Mouse (Mus musculus) left cerebral cortex, postnatal 10 days (tissue): ENCODE measurements at regions not wholly inside any gene's neighbourhood (a gene's known extent, or its start where the extent isn't known, plus 50 kb on each side); places are given as distances from the start of the nearest gene placed in this dataset.
"Not testable (repeated sequence)": the region's sequence is repeated elsewhere in the genome, so short reads cannot be mapped to it uniquely, and the experiment has no call there.

ENCODE experiments used
- DNase-seq, 2 experiments: peaks; one replicate each; pipeline ENCODE4 v3.0.0; 2021 to 2022; ENCODE audit warnings: low spot score in 2 of 2, mixed read lengths in 1 of 2; ENCODE audit errors: extremely low spot score in 1 of 2
- intact Hi-C: fragments of 180-260 bp; cut with DNase I; formaldehyde crosslinking; loops from one replicate; pipeline ENCODE4 v1.15.1; 2025

DNA sequence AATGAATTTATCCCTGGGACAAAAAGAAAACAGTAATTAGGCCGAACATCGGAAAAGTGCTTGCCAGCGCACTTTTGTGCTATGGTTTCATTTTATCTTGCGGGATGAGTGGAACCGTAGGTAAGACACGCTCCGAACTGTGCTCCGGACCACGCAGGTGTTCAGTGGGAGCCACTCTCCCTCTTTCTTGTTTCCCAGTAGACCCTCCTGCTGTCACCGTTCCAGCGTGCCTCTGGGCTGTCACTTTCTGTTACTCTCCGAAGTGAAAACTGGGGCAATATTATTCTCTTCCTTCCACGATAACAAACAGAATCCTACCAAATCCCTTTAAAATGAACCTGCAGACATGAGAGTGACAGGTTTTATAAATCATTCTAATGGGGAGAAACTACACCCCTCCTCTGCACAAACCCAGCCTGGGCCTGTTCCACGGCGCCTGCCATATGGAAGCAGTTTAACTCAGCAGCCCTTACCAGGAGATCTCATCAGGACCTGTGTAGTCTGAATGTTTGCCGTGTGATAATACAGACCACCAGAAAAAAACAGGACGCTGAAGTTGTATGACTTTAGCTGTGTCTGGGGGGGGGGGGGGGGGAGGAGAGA lies 550.5 kb downstream of the Pdcd6ip start:
- intact Hi-C loops, result no loop called here
- DNase-seq, result no peak

DNA sequence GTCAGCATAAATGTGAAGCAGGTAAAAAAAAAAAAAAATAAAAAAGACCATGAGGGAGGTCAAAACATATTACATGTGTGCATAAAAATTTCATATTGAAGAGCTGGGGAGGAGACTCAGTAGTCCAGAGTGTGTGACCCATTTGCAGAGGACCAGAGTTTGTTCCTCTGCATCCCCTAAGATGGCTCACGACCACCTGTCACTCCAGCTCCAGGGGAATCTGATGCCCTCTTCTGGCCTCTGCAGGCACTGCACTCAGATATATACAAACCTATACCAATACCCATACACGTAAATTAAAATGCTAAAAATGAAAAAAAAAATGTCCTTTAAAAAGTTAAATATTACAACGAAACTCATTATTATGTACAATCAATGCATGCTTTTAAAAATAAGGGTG lies 551.4 kb downstream of the Pdcd6ip start:
- DNase-seq, result peak in 1 of 2 experiments; percentile 39
- intact Hi-C loops, result no loop called here

DNA sequence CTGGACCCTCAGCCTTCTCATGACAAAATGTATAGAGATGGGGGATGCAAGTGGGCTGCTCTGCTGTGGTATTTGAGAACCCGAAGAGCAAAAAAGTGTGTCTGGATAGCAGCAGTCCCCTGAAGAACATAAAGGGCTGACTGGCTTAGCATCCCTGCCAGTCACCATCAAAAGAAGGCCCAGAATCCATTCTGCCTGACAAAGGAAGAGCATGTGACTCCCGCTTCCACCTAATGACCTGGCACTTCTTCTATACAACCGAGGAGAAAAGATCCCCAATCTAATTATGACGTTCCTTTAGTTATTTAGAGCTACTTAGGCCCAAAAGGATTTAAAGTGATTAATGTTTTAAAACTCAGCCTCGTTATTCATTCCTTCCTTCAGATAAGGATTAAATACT lies 559.0 kb downstream of the Pdcd6ip start:
- intact Hi-C loops, result no loop called here
- DNase-seq, result no peak

DNA sequence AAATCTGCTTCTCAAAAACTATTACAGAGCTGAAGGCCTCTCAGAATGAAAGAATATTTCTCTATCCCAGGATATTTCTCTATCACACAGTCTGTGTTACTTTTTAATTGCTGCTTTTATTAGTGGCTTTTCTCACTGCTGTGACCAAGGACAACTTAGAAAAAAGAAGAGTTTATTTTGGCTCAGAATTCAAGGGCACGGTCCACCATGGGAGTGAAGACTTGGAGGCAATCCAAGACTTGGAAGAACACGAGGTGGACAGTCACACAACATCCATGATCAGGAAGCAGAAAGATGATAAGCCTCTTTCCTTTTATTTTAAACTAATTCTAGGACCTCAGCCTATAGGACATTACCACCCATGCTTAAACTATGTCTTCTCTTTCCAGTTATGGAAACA lies 561.5 kb downstream of the Pdcd6ip start:
- intact Hi-C loops, result no loop called here
- no peak for DNase-seq

DNA sequence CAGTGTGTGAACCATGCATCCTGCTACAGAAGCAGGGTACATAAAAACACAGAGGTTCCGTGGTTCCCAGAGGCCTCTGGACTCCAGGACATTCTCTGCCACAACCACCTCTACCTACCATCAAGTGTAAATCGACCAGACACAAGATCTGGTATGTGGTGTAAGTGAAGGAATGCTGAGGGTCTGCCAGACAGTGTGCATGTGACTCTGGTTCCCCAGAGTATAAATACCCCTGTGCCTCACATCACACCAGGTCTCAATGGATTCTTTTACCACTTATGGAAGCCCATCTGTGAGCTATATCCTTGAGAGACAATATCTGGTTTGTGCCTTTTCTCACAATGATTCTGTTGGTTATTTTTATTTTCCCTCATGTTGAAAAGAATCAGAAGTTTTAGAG lies 563.0 kb downstream of the Pdcd6ip start:
- no peak for DNase-seq
- intact Hi-C loops, result no loop called here

DNA sequence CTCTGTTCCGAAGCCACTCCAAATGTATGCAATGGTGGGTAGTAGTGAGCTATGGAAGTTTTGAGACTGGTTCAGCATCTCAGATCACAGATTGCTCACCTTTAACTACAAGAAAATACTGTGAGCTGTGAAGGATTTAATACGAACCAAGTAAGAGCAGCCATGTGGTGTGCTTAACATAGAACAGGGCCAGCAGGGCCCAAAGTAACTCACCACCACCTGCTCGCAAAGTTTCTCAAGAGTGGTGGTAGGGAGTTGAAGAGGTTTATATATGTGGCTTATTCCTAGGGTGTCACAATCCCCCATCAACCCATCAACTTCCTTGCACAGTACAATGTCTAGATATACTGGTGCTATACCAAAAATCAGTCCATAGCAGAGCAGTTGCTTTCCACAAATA lies 573.4 kb downstream of the Pdcd6ip start:
- intact Hi-C loops, result no loop called here
- DNase-seq, result no peak

DNA sequence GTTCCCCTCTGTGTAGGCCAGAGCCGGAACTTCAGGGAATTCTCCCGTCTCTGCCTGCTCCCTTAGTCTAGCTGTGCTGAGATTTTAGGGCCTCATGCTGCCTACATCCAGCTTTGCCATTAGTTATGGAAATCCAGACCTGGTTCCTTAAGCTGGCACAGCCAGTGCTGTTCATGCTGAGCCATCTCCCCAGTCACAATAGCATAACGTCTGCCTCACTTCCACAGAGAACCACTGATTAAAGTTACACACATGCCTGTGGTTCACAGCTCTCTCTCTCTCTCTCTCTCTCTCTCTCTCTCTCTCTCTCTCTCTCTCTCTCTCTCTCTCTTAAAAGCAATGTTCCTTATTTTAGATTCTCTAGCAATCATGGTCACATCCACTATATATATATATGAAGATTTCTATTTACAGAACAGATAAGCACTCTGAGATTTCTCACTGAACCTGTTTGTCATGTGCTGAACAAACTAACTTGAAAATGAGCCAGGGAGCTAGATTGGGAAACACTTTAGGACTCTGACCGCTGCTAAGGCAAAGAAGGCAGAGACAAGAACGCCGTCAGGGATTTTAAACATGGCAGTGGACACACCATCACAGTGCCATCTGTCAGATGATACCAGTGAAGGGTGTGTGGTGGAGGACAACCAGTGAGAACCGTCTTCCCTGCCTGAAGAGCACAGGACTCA lies 584.9 kb downstream of the Pdcd6ip start:
- intact Hi-C loops, result no loop called here

DNA sequence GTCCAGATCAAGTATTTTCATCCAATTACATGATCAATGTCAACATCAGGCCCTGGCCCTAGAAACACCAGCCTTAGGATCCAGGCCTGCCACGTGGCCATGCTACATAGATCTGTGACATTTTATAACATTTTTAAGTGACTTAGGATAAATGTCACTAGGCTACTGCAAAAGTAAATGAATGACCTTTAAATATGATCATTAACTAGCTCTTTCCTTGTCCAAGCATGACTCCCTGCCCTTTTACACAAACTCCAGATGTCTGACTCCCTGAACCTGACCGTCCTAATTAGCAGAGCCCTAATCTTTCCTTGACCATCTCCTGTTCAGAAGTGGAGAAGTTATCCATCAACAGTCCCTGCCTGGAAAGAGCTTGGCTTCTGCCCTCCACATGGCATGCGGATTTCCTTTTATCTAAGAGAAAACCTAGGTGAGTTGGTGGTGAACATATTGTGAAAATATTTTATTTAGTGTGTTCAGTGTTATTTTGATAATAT lies 585.8 kb downstream of the Pdcd6ip start:
- DNase-seq, result no peak
- intact Hi-C loops, result no loop called here

More for the DNA sequence above, 584.9 kb downstream of the Pdcd6ip start:
- DNase-seq, result no peak

DNA sequence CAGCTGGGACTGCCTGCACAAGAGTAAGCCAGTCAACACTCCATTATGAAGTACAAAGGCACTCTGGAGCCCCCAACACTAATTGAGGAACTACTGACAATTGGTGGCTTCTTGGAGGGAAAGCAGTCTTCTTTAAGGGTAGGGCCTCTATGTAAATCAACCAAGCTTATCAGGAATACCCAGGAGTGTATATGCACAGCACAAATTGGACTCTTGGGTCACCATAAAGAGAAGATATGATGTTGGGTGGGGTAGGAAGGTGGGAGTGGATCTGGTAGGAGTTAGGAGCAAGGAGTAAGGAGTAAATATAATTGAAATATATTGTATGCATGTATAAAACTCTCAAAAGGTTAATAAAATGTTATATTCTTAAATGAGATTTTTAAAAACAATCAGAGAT lies 587.7 kb downstream of the Pdcd6ip start:
- DNase-seq, result no peak
- intact Hi-C loops, result no loop called here

DNA sequence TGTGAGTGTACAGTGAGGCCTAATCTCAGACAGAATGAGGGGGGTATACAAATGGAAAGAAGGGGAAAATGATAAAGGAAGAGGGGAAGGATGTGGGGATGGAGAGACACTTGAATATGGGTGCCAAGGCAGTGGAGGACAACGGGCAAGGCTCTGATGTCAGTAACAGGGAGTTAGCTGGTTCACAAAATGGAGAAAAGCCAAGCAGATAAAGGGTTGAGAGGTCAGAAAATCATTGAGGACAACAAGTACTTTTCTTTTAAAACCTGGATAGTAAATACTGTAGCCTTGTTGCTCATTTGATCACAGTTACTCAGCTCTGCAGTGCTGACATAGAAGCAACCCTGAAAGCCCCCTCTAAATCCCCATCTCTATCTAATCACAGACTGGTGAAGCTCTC lies 588.3 kb downstream of the Pdcd6ip start:
- intact Hi-C loops, result no loop called here
- no peak for DNase-seq

DNA sequence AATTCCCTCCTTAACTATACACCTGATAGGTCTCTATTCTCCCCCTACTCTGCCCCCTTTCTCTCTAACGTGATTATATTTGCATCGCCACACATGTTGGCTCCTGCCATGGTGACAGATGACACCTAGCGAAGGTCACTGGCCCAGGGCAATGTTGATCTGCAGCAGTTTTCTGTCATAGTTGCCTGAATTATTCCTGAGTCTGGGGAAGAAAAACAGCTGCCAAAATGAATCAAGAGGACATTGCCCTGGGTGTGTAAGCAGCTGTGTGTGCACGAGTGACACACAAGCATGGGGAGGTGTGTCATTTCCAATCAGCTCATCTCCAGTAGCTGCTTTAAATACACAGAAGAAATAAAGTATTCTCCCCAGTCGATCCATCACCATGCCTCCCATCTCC lies 592.5 kb downstream of the Pdcd6ip start:
- no peak for DNase-seq
- intact Hi-C loops, result no loop called here

DNA sequence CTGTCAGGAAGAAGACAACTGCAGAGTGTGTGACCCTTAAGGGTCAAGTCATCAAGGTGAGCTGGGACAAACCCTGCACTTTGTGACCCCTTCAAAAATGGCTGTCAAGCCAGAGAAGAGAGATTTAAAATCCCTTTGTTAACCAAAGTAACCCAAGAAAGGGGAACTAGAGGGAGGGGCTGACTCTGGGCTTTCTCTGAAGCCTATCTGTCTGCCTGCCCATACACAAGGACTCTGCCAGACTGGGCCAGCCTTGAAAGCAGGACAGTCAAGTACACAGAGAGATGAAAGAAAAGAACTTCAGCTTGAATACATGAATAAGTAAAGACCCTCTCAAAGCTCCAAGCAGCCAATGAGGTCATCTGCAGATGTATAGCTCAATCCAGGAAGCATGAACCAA lies 595.3 kb downstream of the Pdcd6ip start:
- intact Hi-C loops, result no loop called here
- no peak for DNase-seq

DNA sequence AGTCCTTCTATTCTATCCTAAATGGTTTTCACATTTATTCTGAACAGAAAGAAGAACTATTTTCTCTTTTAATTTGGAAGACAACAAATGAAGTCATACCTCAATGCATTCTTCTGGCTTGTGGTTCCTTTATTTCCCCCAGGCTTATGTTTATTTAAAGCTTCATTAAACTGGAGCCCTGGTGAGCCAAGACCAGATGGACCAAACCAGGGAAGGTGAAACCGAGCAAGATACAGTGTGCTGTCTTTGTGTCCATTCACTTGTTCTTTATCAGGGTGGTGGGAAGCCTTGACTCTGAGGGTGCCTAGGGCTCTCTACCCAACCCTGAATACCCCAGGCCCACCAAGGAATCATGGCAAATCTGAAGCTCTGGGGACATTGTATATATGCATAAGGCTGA lies 606.3 kb downstream of the Pdcd6ip start:
- intact Hi-C loops, result no loop called here
- DNase-seq, result no peak

DNA sequence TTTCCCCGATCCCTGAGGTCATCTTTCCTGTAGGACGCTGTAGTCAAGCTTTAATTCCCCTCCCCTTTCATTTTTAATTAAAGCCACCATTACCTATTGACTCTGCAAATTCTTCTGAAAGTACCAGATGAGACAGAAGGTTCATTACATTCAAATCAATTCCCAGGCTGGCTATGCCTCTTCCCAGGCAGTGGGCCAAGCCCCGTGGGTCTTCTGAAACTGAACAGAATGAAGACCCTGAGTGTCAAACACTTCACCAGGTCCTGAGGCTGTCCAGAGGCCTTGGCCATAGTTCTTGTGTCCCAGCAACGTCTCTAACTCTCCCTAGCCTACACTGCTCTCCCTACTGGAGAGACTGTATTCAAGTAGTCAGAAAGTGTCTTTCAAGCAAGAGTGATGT lies 607.4 kb downstream of the Pdcd6ip start:
- intact Hi-C loops, result no loop called here
- DNase-seq, result no peak

DNA sequence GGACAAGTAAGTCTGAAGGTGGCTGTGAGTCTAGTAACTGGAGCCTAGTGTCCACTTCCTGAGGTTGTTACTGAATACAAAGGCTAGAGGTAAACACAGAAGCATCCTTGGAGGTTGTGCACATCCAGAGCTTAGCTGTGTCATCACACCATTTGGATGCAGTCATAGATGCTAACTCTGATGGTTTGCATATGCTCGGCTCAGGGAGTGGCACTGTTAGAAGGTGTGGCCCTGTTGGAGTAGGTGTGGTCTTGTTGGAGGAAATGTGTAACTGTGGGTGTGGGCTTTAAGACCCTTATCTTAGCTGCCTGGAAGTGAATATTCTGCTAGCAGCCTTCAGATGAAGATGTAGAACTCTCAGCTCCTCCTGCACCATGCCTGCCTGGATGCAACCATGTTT lies 612.6 kb downstream of the Pdcd6ip start:
- intact Hi-C loops, DNase-seq: not testable (repeated sequence)

DNA sequence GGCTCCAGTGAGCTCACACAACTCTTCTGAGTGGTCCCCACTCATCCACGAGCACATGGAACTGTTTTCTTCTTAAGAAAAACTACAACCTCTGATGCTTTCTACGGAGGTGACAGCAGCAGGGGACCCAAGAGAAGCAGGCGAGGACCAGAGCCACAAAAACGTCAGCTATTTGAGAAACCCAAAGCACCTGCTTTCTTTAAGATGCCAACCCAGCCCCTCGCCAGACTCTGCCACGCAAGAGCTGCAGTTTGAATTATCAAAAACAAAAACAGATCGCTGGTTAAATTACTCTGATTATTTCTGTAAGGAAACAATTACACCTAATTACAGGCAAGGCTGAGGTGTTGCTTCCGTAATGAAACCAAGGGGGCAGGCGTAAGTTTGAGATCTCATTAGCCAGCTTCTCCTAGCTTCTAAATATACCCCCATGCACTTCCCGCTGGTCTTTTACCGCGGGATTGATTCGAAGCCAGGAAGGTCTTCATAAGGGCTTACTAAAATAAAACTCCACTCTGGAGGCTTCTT lies 614.1 kb downstream of the Pdcd6ip start:
- intact Hi-C loops, result no loop called here
- DNase-seq, result no peak

DNA sequence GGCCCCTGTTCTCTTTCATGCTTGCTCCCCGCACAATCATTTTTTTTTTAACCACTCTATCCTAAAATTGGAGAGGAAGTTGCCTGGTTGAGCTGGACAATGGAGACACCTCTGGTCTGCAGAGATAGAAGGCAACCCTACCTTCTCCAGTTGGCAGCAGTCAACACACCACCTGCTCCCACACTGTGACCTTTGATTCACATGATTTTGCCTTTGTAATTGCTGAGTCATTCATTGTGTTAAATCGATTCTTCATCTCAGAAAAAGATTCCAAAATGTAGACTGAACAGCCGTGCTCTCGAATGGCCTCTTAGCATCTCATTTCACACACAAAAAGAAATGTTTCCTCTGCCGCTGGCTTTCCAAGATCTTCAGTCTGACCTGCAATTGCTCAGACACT lies 616.2 kb downstream of the Pdcd6ip start:
- intact Hi-C loops, result no loop called here
- DNase-seq, result no peak

DNA sequence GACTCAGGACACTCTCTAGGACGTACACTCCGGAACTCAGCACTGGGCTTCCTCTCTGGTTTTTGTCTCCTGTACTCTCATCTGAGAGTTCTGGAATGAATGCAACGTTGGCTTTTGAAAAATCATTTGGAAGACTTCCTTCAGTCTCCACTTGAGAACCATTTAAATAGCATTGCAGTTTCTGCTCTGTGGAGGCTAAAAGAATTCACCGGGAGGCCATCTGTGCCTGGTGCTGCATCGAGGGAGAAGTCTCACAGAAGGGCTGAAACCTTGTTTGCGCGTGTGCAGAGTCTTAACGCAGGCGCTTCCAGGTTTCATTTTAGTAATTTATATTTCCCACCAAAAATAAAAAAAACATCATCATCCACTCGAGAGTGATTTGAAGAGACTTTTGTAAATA lies 620.3 kb downstream of the Pdcd6ip start:
- peak in 1 of 2 experiments; percentile 57 for DNase-seq

DNA sequence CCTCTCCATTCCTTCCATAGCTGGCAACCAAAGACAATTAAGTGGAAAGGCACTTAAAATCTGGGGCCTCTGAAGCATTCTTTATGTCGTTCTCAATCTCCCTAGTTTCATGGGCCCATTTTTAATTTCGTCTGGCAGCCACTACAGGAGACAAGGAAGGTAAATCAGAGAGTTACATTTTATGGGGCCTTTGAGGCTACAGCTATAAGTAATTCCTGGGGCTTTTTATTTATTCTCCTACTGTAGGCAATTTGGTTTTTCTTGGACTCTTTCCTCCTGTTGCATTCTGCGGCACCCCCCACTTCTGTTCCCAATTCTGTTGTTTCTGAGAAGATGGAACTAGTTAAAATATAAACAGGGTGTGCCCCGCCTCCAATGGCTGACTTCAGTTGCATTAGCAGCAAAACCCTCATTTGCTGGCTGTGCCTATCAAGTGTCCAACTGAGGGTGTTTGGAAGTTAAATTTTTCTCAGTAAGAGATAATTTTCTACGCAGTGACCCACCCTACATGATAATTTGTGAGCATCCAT lies 622.7 kb downstream of the Pdcd6ip start:
- DNase-seq, result no peak
- intact Hi-C loops, result no loop called here

More for the DNA sequence above, 620.3 kb downstream of the Pdcd6ip start:
- intact Hi-C loops, result no loop called here

DNA sequence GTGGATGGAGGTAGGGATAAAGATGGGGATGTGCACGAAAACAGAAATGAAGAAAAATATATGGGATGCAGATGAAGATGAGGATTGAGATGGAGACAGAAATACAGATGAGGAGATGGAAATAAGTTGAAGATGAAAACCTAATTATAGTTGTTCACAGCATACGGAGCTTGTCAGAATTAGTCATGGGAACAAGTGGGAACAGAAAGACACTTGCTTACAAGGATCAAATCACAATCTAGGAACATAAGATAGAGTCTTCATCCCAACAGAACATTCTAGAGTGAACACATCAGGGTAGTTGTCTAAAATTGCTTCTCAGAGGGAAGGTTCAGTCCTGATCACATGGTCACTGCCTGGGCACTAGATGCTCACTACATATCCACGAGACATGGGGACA lies 633.2 kb downstream of the Pdcd6ip start:
- intact Hi-C loops, result loop anchor here (10.0 kb wide), 1 partner anchor 340 kb away; no protein-coding TSS in a partner anchor
- DNase-seq, result no peak
